Mouse (Mus musculus) small intestine, adult 10 weeks (tissue): ENCODE measurements around the gene Gm42517. TPM values are rescaled to one million over a fixed set of nuclear protein-coding genes. Genes with fewer than 3 reads are reported as not detected.

Source experiments
- polyA plus RNA-seq: library from polyadenylated mRNA; stranded (reverse); fragments of 350-450 nt; fragmentation: Illumina TruSeq; extraction: RNeasy Lipid Tissue Mini Kit (QIAGEN cat#74804); gene quantifications from one replicate; pipeline ENCODE4 v1.2.3, GENCODE M21; 2014; ENCODE audit warnings: low replicate concordance

Gene Gm42517
- not detected for polyA plus RNA-seq

DNA sequence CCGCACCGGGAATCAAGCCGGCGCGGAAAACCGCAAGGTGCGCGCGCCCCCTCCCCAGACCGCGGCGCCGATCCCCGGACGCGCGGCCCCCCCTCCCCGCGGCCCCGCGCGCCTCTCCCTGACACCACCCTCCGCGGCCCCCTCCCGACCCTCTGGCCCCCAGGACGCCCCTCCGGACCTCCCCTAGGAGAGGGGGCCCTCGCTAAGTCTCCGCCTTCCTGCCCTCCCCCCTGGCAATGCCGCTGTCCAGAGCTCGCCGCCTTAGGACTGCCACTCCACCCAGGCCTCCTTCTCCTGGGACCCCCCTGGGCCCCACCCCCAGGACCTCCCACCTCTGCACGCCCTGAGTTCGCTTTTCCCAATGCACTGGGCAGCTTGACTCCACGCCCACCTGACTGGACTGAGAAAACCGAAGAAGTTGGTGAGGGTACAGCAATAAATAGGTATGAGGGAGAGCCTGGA is at the start of gene Gm42517:
Gene Gm42517 (minus strand): TSS at position 52 of the 462 bp plus-strand sequence.

DNA sequence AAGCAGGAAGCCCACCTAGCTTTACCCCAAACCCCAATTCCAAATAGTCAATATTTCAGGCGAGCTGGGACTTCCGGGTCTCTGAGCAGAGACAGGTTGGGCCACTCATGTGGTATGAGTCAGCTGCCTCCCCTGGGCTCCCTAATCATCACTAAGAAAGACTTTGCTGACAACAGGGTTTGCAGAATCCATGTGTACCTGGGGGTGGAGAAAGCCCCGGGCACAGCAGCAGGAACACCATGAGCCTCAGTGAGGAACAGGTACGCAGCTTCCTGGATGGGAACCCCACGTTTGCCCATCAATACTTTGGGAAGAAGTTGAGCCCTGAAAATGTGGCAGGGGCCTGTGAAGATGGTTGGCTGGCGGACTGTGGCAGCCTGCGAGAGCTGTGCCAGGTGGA is 20.5 kb upstream of the Gm42517 start, which contains the start of gene Pde6b:
Gene Pde6b (plus strand): TSS at position 191 of the 400 bp plus-strand sequence.

Other genes starting within 250 kb of the Gm42517 start
- 68.2 TPM for gene Tmed5, start 235.3 kb downstream of the Gm42517 start, polyA plus RNA-seq
- 5.7 TPM for gene Ccdc18, start 235.0 kb downstream of the Gm42517 start, polyA plus RNA-seq
- 138 TPM for gene Dr1, start 99.0 kb downstream of the Gm42517 start, polyA plus RNA-seq
- 21.4 TPM for gene Pigg, start 55.3 kb downstream of the Gm42517 start, polyA plus RNA-seq
- gene Pde6b, start 20.5 kb upstream of the Gm42517 start, polyA plus RNA-seq = not detected
- gene Atp5k, start 66.5 kb upstream of the Gm42517 start, polyA plus RNA-seq = 69.8 TPM
- gene Mfsd7a, start 81.0 kb upstream of the Gm42517 start, polyA plus RNA-seq = 0.74 TPM
- 35.9 TPM for gene Pcgf3, start 93.3 kb upstream of the Gm42517 start, polyA plus RNA-seq
- gene Cplx1, start 182.1 kb upstream of the Gm42517 start, polyA plus RNA-seq = 0.30 TPM